Mouse (Mus musculus) limb, embryonic 15.5 days (tissue): ENCODE measurements around the gene Kri1. TPM values are rescaled to one million over a fixed set of nuclear protein-coding genes. Genes with fewer than 3 reads are reported as not detected.

Experiments used
- ATAC-seq: fragments of 200-750 bp; cut with Nextera tagmentation; 2 replicates; pipeline ENCODE4 v1.8.0; 2017; ENCODE audit warnings: low read depth, moderate TSS enrichment; ENCODE audit not compliant: insufficient number of reproducible peaks, low FRiP score, low TSS enrichment
- H3K27ac ChIP-seq: fragments of 300-500 bp; sonication (generic); 2 replicates; pipeline ENCODE4 v1.5.1; 2015; ENCODE audit warnings: moderate library complexity, mild to moderate bottlenecking, inconsistent platforms
- H3K27me3 ChIP-seq: fragments of 300-500 bp; sonication (generic); 2 replicates; pipeline ENCODE4 v1.6.1; 2015; ENCODE audit warnings: inconsistent platforms
- H3K36me3 ChIP-seq: fragments of 300-500 bp; sonication (generic); 2 replicates; pipeline ENCODE4 v1.6.1; 2015; ENCODE audit warnings: inconsistent platforms
- H3K4me1 ChIP-seq: fragments of 300-500 bp; sonication (generic); 2 replicates; pipeline ENCODE4 v1.6.1; 2015; ENCODE audit warnings: inconsistent platforms
- H3K4me2 ChIP-seq: fragments of 300-500 bp; sonication (generic); 2 replicates; pipeline ENCODE4 v1.6.1; 2015; ENCODE audit warnings: mild to moderate bottlenecking, inconsistent platforms
- H3K4me3 ChIP-seq: fragments of 300-500 bp; sonication (generic); 2 replicates; pipeline ENCODE4 v1.5.1; 2015; ENCODE audit warnings: mild to moderate bottlenecking, inconsistent platforms
- H3K9ac ChIP-seq: fragments of 300-500 bp; sonication (generic); 2 replicates; pipeline ENCODE4 v1.6.1; 2015; ENCODE audit warnings: inconsistent platforms
- H3K9me3 ChIP-seq: fragments of 300-500 bp; sonication (generic); 2 replicates; pipeline ENCODE4 v1.6.1; 2016; ENCODE audit warnings: inconsistent platforms
- WGBS: fragments of 180-500 bp; shearing (Covaris S2); methylation state at CpG from one replicate; pipeline ENCODE4 v1.1.7; 2015; 5-methylcytosine and 5-hydroxymethylcytosine counted together
- polyA plus RNA-seq: library from polyadenylated mRNA; unstranded; fragments of >200 nt; fragmentation: Nextera tagmentation; extraction: Ambion mirVana; gene quantifications from 2 replicates; pipeline ENCODE4 v1.2.1, GENCODE M21; 2015

The Kri1 gene
- polyA plus RNA-seq, result 13.1 and 18.4 TPM in 2 replicates

DNA sequence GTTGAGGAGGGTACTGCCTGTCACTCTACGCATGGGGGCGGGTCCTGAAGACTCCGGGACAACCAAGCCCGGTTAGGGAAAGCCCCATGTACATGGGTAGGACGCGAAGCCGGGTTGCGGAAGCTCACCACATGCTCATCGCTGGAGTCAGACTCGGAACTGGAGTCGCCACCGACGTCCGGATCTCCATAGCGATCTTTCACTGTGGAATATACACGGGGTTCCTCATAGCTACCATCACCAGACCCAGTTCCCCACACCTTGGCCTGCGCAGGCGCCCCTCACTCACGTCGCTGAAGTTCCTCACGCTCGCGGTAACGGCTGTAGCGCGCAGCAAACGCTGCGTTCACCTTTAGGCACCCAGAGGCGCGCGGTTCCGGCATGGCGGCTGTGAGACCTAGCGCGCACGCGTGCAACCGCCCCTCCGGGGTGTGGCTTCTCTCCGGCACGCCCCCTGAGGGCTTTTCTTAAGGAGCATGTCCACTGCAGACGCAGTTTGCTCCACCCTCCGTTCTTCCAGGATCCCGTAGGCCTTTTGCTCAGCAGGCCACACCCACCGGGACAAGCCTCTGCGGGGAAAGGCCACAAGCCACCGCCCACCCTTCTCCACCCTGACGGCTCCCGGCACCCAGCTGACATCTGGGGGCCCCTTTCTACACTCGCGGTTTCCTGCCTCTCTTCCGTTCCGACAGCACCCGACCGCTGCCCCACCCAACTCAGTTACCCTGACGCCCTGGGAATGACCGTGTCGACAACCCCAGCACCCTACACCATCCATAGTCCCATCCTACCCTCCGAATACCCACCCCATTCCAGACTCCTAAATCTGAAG lies at the start of gene Kri1:
Kri1 (minus strand) TSS at position 399 of the 832 bp plus-strand sequence.
- no peaks in the 10 kb centered on the region for H3K27me3 ChIP-seq
- WGBS, result under 1% methylated on average over 59 of the region's 59 CpGs
- H3K9ac ChIP-seq, result peak within 1 kb of the TSS; percentile 58
- no peaks in the 10 kb centered on the region for H3K9me3 ChIP-seq
- ATAC-seq, result peak; percentile 77
- peak within 1 kb of the TSS; percentile 91 for H3K27ac ChIP-seq
- H3K4me2 ChIP-seq, result peak within 1 kb of the TSS; percentile 69
- H3K4me3 ChIP-seq, result peak within 1 kb of the TSS; percentile 81
- peaks cover 18% of the 10 kb centered on the region for H3K36me3 ChIP-seq
- peaks cover 34% of the 10 kb centered on the region for H3K4me1 ChIP-seq

DNA sequence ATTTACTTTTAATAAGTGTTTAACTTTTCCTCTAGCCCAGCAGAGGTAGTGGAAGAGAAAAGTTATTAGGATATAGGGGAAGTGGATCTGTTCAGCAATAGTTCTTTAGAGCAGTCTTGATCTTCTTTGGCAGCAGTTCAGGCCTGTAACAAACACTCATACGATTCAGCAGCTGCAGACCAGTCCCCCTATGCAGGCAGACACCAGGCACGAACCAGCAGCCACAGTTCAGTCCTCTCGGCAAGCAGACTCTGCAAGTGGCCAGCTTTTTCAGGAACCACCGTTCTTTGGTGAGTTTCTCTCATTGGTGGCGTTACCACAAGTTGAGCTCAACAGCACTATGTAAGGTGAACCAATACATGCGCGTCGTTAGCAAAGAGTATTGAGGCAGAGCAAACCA lies 48.7 kb upstream of the Kri1 start:
- no peak overlapping the region for H3K4me3 ChIP-seq
- H3K4me1 ChIP-seq, result peaks cover 16% of the 10 kb centered on the region
- 80% methylated on average over 8 of the region's 8 CpGs for WGBS
- no peak overlapping the region for H3K9ac ChIP-seq
- no peak overlapping the region for H3K4me2 ChIP-seq
- H3K27me3 ChIP-seq, result no peaks in the 10 kb centered on the region
- no peak overlapping the region for H3K27ac ChIP-seq
- no peak for ATAC-seq
- H3K36me3 ChIP-seq, result peaks cover 11% of the 10 kb centered on the region
- no peaks in the 10 kb centered on the region for H3K9me3 ChIP-seq

- no peaks in the 10 kb centered on the region for H3K27me3 ChIP-seq
- peaks cover 3% of the 10 kb centered on the region for H3K36me3 ChIP-seq
- no peak overlapping the region for H3K27ac ChIP-seq
- ATAC-seq, result no peak
- no peak overlapping the region for H3K4me3 ChIP-seq
- H3K4me2 ChIP-seq, result no peak overlapping the region
- no peak overlapping the region for H3K9ac ChIP-seq
- H3K4me1 ChIP-seq, result peaks cover 16% of the 10 kb centered on the region
- WGBS, result 84% methylated on average over 4 of the region's 4 CpGs
- H3K9me3 ChIP-seq, result no peaks in the 10 kb centered on the region
Measured at GRCm38 (mm10) chr9:21335391-21335790, 47.6 kb upstream of the Kri1 start.

DNA sequence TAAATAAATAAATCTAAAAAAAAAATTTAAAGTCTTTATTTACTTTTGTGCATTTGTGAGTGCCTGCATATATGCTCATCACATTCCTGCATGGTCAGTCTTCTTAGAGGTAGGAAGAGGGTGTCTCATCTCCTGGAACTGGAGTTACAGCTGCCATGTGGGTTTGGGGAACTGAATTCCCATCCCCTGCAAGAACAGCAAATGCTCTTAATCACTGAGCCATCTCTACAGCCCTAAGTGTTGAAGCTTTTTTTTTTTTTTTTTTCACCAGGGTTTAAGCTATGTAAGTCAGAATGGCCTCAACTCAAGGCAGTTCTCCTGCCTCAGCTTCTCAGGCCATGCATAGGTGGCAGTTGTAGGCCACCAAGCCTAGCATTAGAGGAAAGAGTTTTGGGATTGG lies 47.0 kb upstream of the Kri1 start:
- Histone ChIP-seq H3K4me3 (no peak overlapping the region), H3K27me3 (no peaks in the 10 kb centered on the region), H3K9me3 (no peaks in the 10 kb centered on the region), H3K4me2 (no peak overlapping the region), H3K4me1 (peaks cover 16% of the 10 kb centered on the region), H3K27ac (no peak overlapping the region), H3K36me3 (no peaks in the 10 kb centered on the region), H3K9ac (no peak overlapping the region)
- ATAC-seq, result no peak

- no peak for ATAC-seq
- 82% methylated on average over 1 of the region's 1 CpGs for WGBS
- no peak overlapping the region for H3K27ac ChIP-seq
Measured at GRCm38 (mm10) chr9:21333523-21333922, 45.8 kb upstream of the Kri1 start.

GRCm38 (mm10) chr9:21332161-21333061 lies 44.6 kb upstream of the Kri1 start:
- no peak overlapping the region for H3K4me3 ChIP-seq
- ATAC-seq, result no peak
- H3K4me1 ChIP-seq, result peaks cover 11% of the 10 kb centered on the region
- WGBS, result 27% methylated on average over 9 of the region's 9 CpGs
- no peaks in the 10 kb centered on the region for H3K36me3 ChIP-seq
- H3K27me3 ChIP-seq, result no peaks in the 10 kb centered on the region
- 0 out of 2 replicates have a peak overlapping the region, but pooled peaks have one; percentile 9 for H3K27ac ChIP-seq
- H3K9me3 ChIP-seq, result no peaks in the 10 kb centered on the region
- no peak overlapping the region for H3K9ac ChIP-seq
- H3K4me2 ChIP-seq, result no peak overlapping the region

More at GRCm38 (mm10) chr9:21333523-21333922, 45.8 kb upstream of the Kri1 start:
- Histone ChIP-seq H3K27me3 (no peaks in the 10 kb centered on the region), H3K4me3 (no peak overlapping the region), H3K4me2 (no peak overlapping the region), H3K4me1 (peaks cover 16% of the 10 kb centered on the region), H3K36me3 (no peaks in the 10 kb centered on the region), H3K9ac (no peak overlapping the region), H3K9me3 (no peaks in the 10 kb centered on the region)

DNA sequence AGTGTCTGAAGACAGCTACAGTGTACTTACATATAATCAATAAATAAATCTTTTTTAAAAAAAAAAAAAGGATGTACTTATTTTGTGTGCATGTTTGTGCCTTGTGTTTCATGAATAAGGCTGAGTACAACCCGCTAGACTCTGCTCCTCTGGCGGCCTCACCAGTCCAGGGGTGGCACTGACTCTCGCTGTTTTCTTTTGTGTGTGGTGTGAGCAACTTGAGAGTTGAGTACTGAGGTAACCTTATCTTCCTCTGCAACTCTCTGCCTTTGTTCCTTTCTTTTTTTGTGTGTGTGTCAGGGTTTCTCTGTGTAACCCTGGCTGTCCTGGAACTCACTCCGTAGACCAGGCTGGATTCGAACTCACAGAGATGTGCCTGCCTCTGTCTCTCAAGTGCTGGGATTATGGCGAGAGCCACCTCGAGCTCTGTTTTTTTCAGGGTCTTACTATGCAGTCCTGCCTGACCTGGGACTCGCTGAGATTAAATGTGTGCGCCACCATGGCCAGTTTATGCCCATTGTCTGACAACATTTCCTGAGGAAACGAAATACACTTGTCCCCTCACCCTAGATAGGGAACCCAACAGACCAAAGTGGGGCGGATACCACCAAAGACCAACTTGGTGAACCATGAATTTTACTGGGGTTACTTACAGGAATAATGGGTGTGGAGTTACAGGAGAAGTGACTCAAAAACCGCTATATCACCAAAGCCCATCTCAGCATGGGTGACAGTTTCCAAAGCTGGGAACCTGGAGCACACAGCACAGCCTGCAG lies 43.8 kb upstream of the Kri1 start:
- Histone ChIP-seq H3K9ac (no peak overlapping the region), H3K4me3 (no peak overlapping the region), H3K36me3 (peaks cover 1% of the 10 kb centered on the region; the same call in 1 of the 2 replicates), H3K9me3 (no peaks in the 10 kb centered on the region), H3K4me1 (peaks cover 10% of the 10 kb centered on the region), H3K4me2 (no peak overlapping the region), H3K27ac (no peak overlapping the region), H3K27me3 (no peaks in the 10 kb centered on the region)
- 90% methylated on average over 12 of the region's 12 CpGs for WGBS
- no peak for ATAC-seq

- no peak overlapping the region for H3K27ac ChIP-seq
- no peak for ATAC-seq
- no peak overlapping the region for H3K4me2 ChIP-seq
- 92% methylated on average over 10 of the region's 10 CpGs for whole genome bisulfite sequencing
- no peaks in the 10 kb centered on the region for H3K27me3 ChIP-seq
- no peaks in the 10 kb centered on the region for H3K9me3 ChIP-seq
- H3K4me3 ChIP-seq, result no peak overlapping the region
- H3K4me1 ChIP-seq, result peaks cover 10% of the 10 kb centered on the region
- peaks cover 4% of the 10 kb centered on the region; the same call in 1 of the 2 replicates for H3K36me3 ChIP-seq
- no peak overlapping the region for H3K9ac ChIP-seq
Measured at GRCm38 (mm10) chr9:21329699-21330289, 42.0 kb upstream of the Kri1 start.

- Histone ChIP-seq H3K9me3 (no peaks in the 10 kb centered on the region), H3K4me3 (no peak overlapping the region), H3K27ac (no peak overlapping the region), H3K9ac (no peak overlapping the region), H3K4me1 (peaks cover 12% of the 10 kb centered on the region), H3K4me2 (no peak overlapping the region), H3K36me3 (peaks cover 4% of the 10 kb centered on the region; the same call in 1 of the 2 replicates), H3K27me3 (no peaks in the 10 kb centered on the region)
- no peak for ATAC-seq
- 62% methylated on average over 3 of the region's 5 CpGs for WGBS
Measured at GRCm38 (mm10) chr9:21329041-21329440, 41.3 kb upstream of the Kri1 start.

GRCm38 (mm10) chr9:21328041-21328440 lies 40.3 kb upstream of the Kri1 start:
- 69% methylated on average over 3 of the region's 3 CpGs for WGBS
- ATAC-seq, result no peak

GRCm38 (mm10) chr9:21327569-21327968 lies 39.8 kb upstream of the Kri1 start:
- Histone ChIP-seq H3K36me3 (peaks cover 4% of the 10 kb centered on the region; the same call in 1 of the 2 replicates), H3K9ac (no peak overlapping the region), H3K27me3 (no peaks in the 10 kb centered on the region), H3K9me3 (no peaks in the 10 kb centered on the region), H3K4me2 (no peak overlapping the region), H3K27ac (no peak overlapping the region), H3K4me1 (peaks cover 7% of the 10 kb centered on the region), H3K4me3 (no peak overlapping the region)
- WGBS, result 60% methylated on average over 3 of the region's 3 CpGs
- ATAC-seq, result no peak

More at GRCm38 (mm10) chr9:21328041-21328440, 40.3 kb upstream of the Kri1 start:
- H3K9me3 ChIP-seq, result no peaks in the 10 kb centered on the region
- peaks cover 4% of the 10 kb centered on the region; the same call in 1 of the 2 replicates for H3K36me3 ChIP-seq
- no peak overlapping the region for H3K4me2 ChIP-seq
- H3K4me1 ChIP-seq, result peaks cover 12% of the 10 kb centered on the region
- no peaks in the 10 kb centered on the region for H3K27me3 ChIP-seq
- H3K9ac ChIP-seq, result no peak overlapping the region
- H3K27ac ChIP-seq, result no peak overlapping the region
- H3K4me3 ChIP-seq, result no peak overlapping the region
